Mouse (Mus musculus) CD4-positive, CD25-positive, alpha-beta regulatory T cell, adult 2 months (primary cell): Measurements from ENCODE around the gene Rsph4a.
"Not testable (repeated sequence)": the region's sequence is repeated elsewhere in the genome, so short reads cannot be mapped to it uniquely, and the experiment has no call there.

ENCODE experiments used
- DNase-seq: peaks from one replicate; pipeline ENCODE4 v3.0.0-alpha.2; 2012; ENCODE audit warnings: low read depth, low spot score

Rsph4a gene

GRCm38 (mm10) chr10:33904530-33905481 lies at the start of gene Rsph4a:
TSS of gene Rsph4a (plus strand) at chr10:33905111.
- DNase-seq = peak; percentile 37

GRCm38 (mm10) chr10:33857421-33857820 lies 47.5 kb upstream of the Rsph4a start, which contains the start of gene Sult3a1:
TSS of gene Sult3a1 (plus strand) at chr10:33857721.
- no peak for DNase-seq

GRCm38 (mm10) chr10:33865994-33866393 lies 38.9 kb upstream of the Rsph4a start:
- no peak for DNase-seq

GRCm38 (mm10) chr10:33870441-33870840 lies 34.5 kb upstream of the Rsph4a start:
- DNase-seq = no peak

GRCm38 (mm10) chr10:33872672-33873398 lies 32.1 kb upstream of the Rsph4a start:
- DNase-seq = no peak

- DNase-seq = not testable (repeated sequence)
These were observed 22.5 kb upstream of the Rsph4a start for GRCm38 (mm10) chr10:33882411-33882810.

- DNase-seq = not testable (repeated sequence)
These were observed 3.4 kb upstream of the Rsph4a start for GRCm38 (mm10) chr10:33901520-33901919.

- no peak for DNase-seq
These were observed 578 bp downstream of the Rsph4a start for GRCm38 (mm10) chr10:33905489-33905888.

GRCm38 (mm10) chr10:33940702-33941101 lies 35.8 kb downstream of the Rsph4a start:
- no peak for DNase-seq

GRCm38 (mm10) chr10:33945390-33945789 lies 40.5 kb downstream of the Rsph4a start:
- no peak for DNase-seq

- DNase-seq = no peak
These were observed 41.4 kb downstream of the Rsph4a start for GRCm38 (mm10) chr10:33946336-33946735.

GRCm38 (mm10) chr10:33950803-33951583 lies 46.1 kb downstream of the Rsph4a start, which contains the start of gene Zup1:
TSS of gene Zup1 (minus strand) at chr10:33951269.
- peak; percentile 94 for DNase-seq

- no peak for DNase-seq
These were observed 47.6 kb downstream of the Rsph4a start for GRCm38 (mm10) chr10:33952509-33952908.
